Mouse (Mus musculus) kidney, adult 2 months (tissue): Measurements from ENCODE around the gene Vangl2. TPM values are rescaled to one million over a fixed set of nuclear protein-coding genes. Genes with fewer than 3 reads are reported as not detected.

Experiments used
- DNase-seq: peaks from one replicate; pipeline ENCODE4 v3.0.0; 2021
- H3K27ac ChIP-seq: fragments of 200-500 bp; 2 replicates; pipeline ENCODE4 v1.5.1; 2012; ENCODE audit warnings: low read depth, low read length, control low read depth, inconsistent platforms; ENCODE audit not compliant: insufficient read depth
- H3K27me3 ChIP-seq: fragments of 200-500 bp; replicated peaks from 2 replicates; pipeline ENCODE4 v1.6.1; 2012; ENCODE audit warnings: mild to moderate bottlenecking, moderate library complexity, low read length, inconsistent platforms; ENCODE audit not compliant: control insufficient read depth, insufficient read depth
- H3K36me3 ChIP-seq: fragments of 200-500 bp; 2 replicates; pipeline ENCODE4 v1.6.1; 2012; ENCODE audit warnings: mild to moderate bottlenecking, moderate library complexity, low read length, inconsistent platforms; ENCODE audit not compliant: control insufficient read depth, insufficient read depth
- H3K4me1 ChIP-seq: fragments of 200-500 bp; 2 replicates; pipeline ENCODE4 v1.6.1; 2011; ENCODE audit warnings: low read length; ENCODE audit not compliant: control insufficient read depth, insufficient read depth
- H3K4me3 ChIP-seq: fragments of 200-500 bp; 2 replicates; pipeline ENCODE4 v1.5.1; 2011; ENCODE audit warnings: mild to moderate bottlenecking, low read depth, low read length, control low read depth; ENCODE audit not compliant: insufficient read depth
- CTCF ChIP-seq: fragments of 200-500 bp; conservative IDR thresholded peaks from 2 replicates; pipeline ENCODE4 v1.5.1; 2011; ENCODE audit warnings: low read depth, mild to moderate bottlenecking, control low read depth, low read length, moderate library complexity, mixed read lengths; ENCODE audit not compliant: insufficient read depth, insufficient read length
- POLR2A ChIP-seq: fragments of 200-500 bp; IDR thresholded peaks from one replicate; pipeline ENCODE4 v1.6.1; 2011; ENCODE audit warnings: low read depth, low read length, control low read depth
- WGBS: fragments of 180-500 bp; shearing (Covaris S2); methylation state at CpG from one replicate; pipeline ENCODE4 v1.1.7; 2018; 5-methylcytosine and 5-hydroxymethylcytosine counted together
- polyA plus RNA-seq: library from polyadenylated mRNA; depleted of rRNA; stranded (reverse); fragments of >200 nt; gene quantifications from 2 replicates; pipeline ENCODE4 v1.2.3, GENCODE M21; 2012

Vangl2 gene
- polyA plus RNA-seq, 1 experiment: 3.3 TPM

DNA sequence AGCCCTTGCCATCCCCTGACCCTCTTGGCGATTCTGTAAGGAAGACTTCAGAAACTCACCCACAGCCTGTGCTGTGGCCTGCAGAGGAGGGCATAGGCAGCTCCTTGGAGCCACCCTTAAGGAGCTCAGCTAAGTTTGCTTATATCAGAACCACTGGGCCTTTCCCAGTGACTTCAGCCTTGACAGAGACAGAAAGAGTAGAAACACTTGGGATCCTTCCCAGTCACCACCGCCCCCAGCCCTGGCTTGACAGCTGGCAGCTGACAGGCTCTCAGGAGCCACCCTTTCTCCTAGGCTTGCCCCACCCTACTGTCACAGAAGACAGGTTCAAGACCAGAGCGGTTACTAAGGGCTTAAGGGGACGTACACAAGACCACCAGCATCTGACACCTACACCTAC lies 28.0 kb upstream of the Vangl2 start:
- Histone ChIP-seq H3K27ac (no peak overlapping the region), H3K36me3 (no peaks in the 10 kb centered on the region), H3K4me3 (no peak overlapping the region), H3K27me3 (0 out of 2 replicates have a peak, but pooled peaks cover 2% of the 10 kb centered on the region), H3K4me1 (peaks cover 4% of the 10 kb centered on the region; the same call in 1 of the 2 replicates)
- 84% methylated on average over 4 of the region's 4 CpGs for WGBS
- TF ChIP-seq CTCF: no peak
- TF ChIP-seq POLR2A: no peak
- no peak for DNase-seq

GRCm38 (mm10) chr1:172053541-172054440 lies 25.5 kb upstream of the Vangl2 start:
- Histone ChIP-seq H3K27me3 (0 out of 2 replicates have a peak, but pooled peaks cover 2% of the 10 kb centered on the region), H3K27ac (no peak overlapping the region), H3K4me3 (no peak overlapping the region), H3K4me1 (peaks cover 4% of the 10 kb centered on the region; the same call in 1 of the 2 replicates), H3K36me3 (no peaks in the 10 kb centered on the region)
- no peak for DNase-seq
- TF ChIP-seq CTCF (no peak), POLR2A (no peak)
- 7% methylated on average over 42 of the region's 42 CpGs for WGBS

- Histone ChIP-seq H3K27ac (no peak overlapping the region), H3K4me1 (peaks cover 4% of the 10 kb centered on the region; the same call in 1 of the 2 replicates), H3K36me3 (no peaks in the 10 kb centered on the region), H3K4me3 (no peak overlapping the region), H3K27me3 (0 out of 2 replicates have a peak, but pooled peaks cover 2% of the 10 kb centered on the region)
- 26% methylated on average over 10 of the region's 10 CpGs for WGBS
- DNase-seq: no peak
- TF ChIP-seq CTCF (no peak), POLR2A (no peak)
Measured at GRCm38 (mm10) chr1:172052766-172053279, 24.6 kb upstream of the Vangl2 start.

- TF ChIP-seq CTCF (no peak), POLR2A (no peak)
- Histone ChIP-seq H3K4me1 (peaks cover 4% of the 10 kb centered on the region; the same call in 1 of the 2 replicates), H3K36me3 (no peaks in the 10 kb centered on the region), H3K27me3 (0 out of 2 replicates have a peak, but pooled peaks cover 2% of the 10 kb centered on the region), H3K4me3 (no peak overlapping the region), H3K27ac (no peak overlapping the region)
- 39% methylated on average over 13 of the region's 13 CpGs for WGBS
- no peak for DNase-seq
Measured at GRCm38 (mm10) chr1:172049131-172049782, 21.0 kb upstream of the Vangl2 start.

- Histone ChIP-seq H3K4me3 (peak overlapping the region; percentile 44), H3K27ac (no peak overlapping the region), H3K4me1 (no peaks in the 10 kb centered on the region), H3K27me3 (0 out of 2 replicates have a peak, but pooled peaks cover 2% of the 10 kb centered on the region), H3K36me3 (no peaks in the 10 kb centered on the region)
- 22% methylated on average over 6 of the region's 6 CpGs for WGBS
- TF ChIP-seq CTCF: no peak
- TF ChIP-seq POLR2A: no peak
- DNase-seq: no peak
Measured at GRCm38 (mm10) chr1:172048241-172048734, 20.0 kb upstream of the Vangl2 start.

- H3K27ac ChIP-seq: no peak overlapping the region
- peak; percentile 44 for DNase-seq
- H3K4me3 ChIP-seq: no peak overlapping the region
- no peaks in the 10 kb centered on the region for H3K4me1 ChIP-seq
- 17% methylated on average over 5 of the region's 5 CpGs for WGBS
- H3K36me3 ChIP-seq: no peaks in the 10 kb centered on the region
- no peaks in the 10 kb centered on the region for H3K27me3 ChIP-seq
- TF ChIP-seq CTCF (peak; percentile 79), POLR2A (no peak)
Measured at GRCm38 (mm10) chr1:172046938-172047337, 18.7 kb upstream of the Vangl2 start.

GRCm38 (mm10) chr1:172046410-172046809 lies 18.2 kb upstream of the Vangl2 start:
- Histone ChIP-seq H3K4me1 (no peaks in the 10 kb centered on the region), H3K36me3 (no peaks in the 10 kb centered on the region), H3K4me3 (no peak overlapping the region), H3K27me3 (no peaks in the 10 kb centered on the region), H3K27ac (no peak overlapping the region)
- TF ChIP-seq POLR2A (no peak), CTCF (no peak)
- WGBS: 65% methylated on average over 8 of the region's 8 CpGs
- DNase-seq: no peak
